Mouse (Mus musculus): ENCODE data around the gene 2010109A12Rik. TPM values are rescaled to one million over a fixed set of nuclear protein-coding genes. Genes with fewer than 3 reads are reported as not detected.

2010109A12Rik gene
- 0.23 and 0.27 TPM in 2 replicates for polyA plus RNA-seq (2012; rRNA removed)

DNA sequence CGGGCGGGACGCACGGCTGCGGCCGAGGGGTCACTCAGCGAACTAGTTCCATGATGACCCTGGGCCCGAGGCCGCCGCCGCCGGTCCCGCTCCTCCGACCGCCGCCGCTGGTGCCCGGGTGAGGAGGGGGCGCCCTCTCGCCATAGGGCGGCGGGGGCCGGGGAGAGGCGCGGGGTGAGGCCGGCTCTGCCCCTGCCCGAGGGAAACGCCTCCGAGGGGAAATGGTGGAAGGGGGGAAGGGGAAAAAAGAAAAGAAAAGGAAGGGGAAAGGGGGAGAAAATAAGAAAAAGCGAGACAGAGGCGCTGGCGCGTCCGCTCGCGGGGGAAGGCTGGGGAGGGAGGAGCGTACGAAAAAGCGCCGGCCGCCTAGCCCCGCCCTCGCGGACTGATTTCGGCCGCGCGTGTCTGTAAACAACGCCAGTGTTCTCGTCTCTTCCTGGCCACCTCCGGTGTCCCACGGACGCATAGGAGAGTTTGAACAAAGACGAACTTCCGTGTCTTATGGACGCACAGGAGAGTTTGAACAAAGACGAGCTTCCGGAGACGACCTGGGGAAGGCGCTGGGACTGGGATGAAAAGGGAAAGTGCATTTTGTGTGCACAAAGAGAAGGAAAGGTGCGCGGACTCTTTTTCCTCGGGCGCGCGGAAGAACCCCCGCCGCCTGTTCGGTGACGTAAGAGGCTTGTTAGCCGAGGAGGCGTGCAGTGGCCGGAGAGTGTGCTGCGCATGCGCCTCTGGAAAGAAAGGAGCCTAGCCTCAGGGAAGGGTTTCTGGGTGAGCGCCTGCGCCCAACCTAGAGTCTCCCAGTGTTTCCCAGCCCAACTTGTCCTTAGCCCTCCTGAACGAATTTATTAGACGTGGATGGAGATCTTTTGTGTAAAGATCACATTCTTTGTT lies at the start of gene 2010109A12Rik, which contains the start of gene Ccni:
Gene 2010109A12Rik, plus strand, starts transcription at position 410 of the 897 bp plus-strand sequence.
Gene Ccni, minus strand, starts transcription at position 387 of the 897 bp plus-strand sequence.
- peak; percentile 97 for DNase-seq
- Histone ChIP-seq H3K4me1 (ENCODE audit: control insufficient read depth, insufficient read depth, low read length) (peaks cover 4% of the 10 kb centered on the region; the same call in 1 of the 2 replicates), H3K36me3 (ENCODE audit: control insufficient read depth, insufficient read depth, low read length) (no peaks in the 10 kb centered on the region; the same call in 1 of the 2 replicates), H3K4me3 (ENCODE audit: insufficient read depth, low read depth, low read length) (peak within 1 kb of the TSS; percentile 75), H3K27me3 (replicated peaks; ENCODE audit: control insufficient read depth, insufficient read depth, low read length) (no peaks in the 10 kb centered on the region), H3K27ac (ENCODE audit: insufficient read depth, low read depth, low read length) (peak within 1 kb of the TSS; percentile 96)
- 1% methylated on average over 74 of the region's 79 CpGs for WGBS
- no peak for TF ChIP-seq CTCF (conservative IDR thresholded peaks at IDR 0.05; ENCODE audit: insufficient read depth, insufficient read length, low read depth, low read length)
- TF ChIP-seq POLR2A (IDR thresholded peaks at IDR 0.05; ENCODE audit: low read depth, low read length), result peak; percentile 23

DNA sequence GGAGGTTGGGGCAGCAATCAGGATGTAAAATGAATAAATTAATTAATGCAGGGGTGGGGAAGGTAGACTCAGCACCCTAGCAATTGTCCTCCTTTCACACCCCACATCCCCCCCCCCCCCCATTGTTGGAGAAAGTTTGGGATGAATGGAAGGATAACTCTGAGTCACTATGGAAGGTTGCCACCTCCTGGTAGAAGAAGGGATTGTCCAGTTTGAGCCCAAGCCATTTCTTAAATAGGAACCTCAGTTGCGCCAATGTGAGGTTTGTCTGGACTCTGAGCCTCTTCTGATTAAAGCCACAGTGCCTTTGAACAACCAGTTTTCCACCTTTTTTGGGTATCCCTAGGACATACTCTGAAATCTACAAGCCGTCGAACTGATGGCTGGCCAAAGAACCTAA lies 42.8 kb upstream of the 2010109A12Rik start:
- H3K36me3 ChIP-seq (ENCODE audit: control insufficient read depth, insufficient read depth, low read length), result peaks cover 1% of the 10 kb centered on the region
- peak; percentile 53 for TF ChIP-seq CTCF (conservative IDR thresholded peaks at IDR 0.05; ENCODE audit: insufficient read depth, insufficient read length, low read depth, low read length)
- TF ChIP-seq POLR2A (IDR thresholded peaks at IDR 0.05; ENCODE audit: low read depth, low read length), result no peak
- 70% methylated on average over 3 of the region's 3 CpGs for WGBS
- no peaks in the 10 kb centered on the region for H3K27me3 ChIP-seq (replicated peaks; ENCODE audit: control insufficient read depth, insufficient read depth, low read length)
- no peak overlapping the region for H3K27ac ChIP-seq (ENCODE audit: insufficient read depth, low read depth, low read length)
- no peaks in the 10 kb centered on the region for H3K4me1 ChIP-seq (ENCODE audit: control insufficient read depth, insufficient read depth, low read length)
- no peak overlapping the region for H3K4me3 ChIP-seq (ENCODE audit: insufficient read depth, low read depth, low read length)
- peak; percentile 74 for DNase-seq

DNA sequence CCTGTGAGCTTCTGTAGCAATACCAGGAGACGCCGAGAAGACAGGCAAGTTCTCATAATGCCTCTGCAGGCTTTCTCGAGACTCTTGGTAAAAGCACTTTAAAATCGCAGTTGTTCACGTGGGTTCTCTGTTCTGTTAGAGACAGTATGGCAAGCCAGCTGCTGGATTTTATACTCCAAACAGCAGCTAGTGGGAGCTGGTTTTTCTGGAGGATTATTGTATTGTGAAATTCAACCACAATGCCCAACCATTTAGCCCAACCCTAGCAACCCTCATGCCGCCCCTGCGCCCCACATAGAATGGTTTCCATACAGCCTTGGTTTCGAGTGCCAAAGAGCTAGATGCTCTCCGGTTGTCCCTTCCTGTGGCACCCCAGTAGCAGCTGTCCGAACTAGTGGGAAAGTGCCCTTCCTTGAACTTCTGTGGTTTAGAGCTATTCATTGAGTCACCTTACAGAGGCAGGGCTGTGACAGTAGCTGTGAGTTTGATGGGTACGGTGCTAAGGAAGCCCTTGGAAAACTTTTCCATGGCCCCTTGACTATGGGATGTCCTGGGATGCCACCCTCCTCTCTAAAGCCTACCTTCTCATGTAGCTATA lies 38.3 kb upstream of the 2010109A12Rik start:
- WGBS, result 89% methylated on average over 11 of the region's 11 CpGs
- H3K4me3 ChIP-seq (ENCODE audit: insufficient read depth, low read depth, low read length), result no peak overlapping the region
- H3K36me3 ChIP-seq (ENCODE audit: control insufficient read depth, insufficient read depth, low read length), result peaks cover 1% of the 10 kb centered on the region
- no peak for DNase-seq
- no peak for TF ChIP-seq POLR2A (IDR thresholded peaks at IDR 0.05; ENCODE audit: low read depth, low read length)
- no peak for TF ChIP-seq CTCF (conservative IDR thresholded peaks at IDR 0.05; ENCODE audit: insufficient read depth, insufficient read length, low read depth, low read length)
- no peak overlapping the region for H3K27ac ChIP-seq (ENCODE audit: insufficient read depth, low read depth, low read length)
- no peaks in the 10 kb centered on the region for H3K4me1 ChIP-seq (ENCODE audit: control insufficient read depth, insufficient read depth, low read length)
- H3K27me3 ChIP-seq (replicated peaks; ENCODE audit: control insufficient read depth, insufficient read depth, low read length), result no peaks in the 10 kb centered on the region

DNA sequence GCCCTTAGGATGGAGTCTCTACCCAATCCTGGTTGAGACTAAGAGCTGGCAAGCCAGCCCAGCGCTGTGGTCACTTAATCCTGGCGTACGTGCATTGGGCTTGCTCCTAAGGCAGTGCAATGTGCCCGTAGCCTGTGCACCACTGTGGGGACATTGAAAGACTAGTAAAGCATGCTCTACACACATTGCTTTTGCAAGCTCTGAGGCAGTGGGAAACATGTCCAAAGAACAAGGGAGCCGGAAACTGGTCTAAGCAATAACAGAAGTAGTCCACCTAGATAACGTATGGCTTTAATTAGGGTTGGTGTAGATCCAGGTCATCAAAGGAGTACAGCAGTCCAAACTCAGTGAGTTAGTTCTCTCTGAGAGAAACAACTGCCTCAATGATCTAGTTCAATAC lies 37.7 kb upstream of the 2010109A12Rik start:
- Histone ChIP-seq H3K36me3 (ENCODE audit: control insufficient read depth, insufficient read depth, low read length) (peaks cover 2% of the 10 kb centered on the region), H3K27me3 (replicated peaks; ENCODE audit: control insufficient read depth, insufficient read depth, low read length) (no peaks in the 10 kb centered on the region), H3K4me1 (ENCODE audit: control insufficient read depth, insufficient read depth, low read length) (no peaks in the 10 kb centered on the region), H3K27ac (ENCODE audit: insufficient read depth, low read depth, low read length) (no peak overlapping the region), H3K4me3 (ENCODE audit: insufficient read depth, low read depth, low read length) (no peak overlapping the region)
- TF ChIP-seq CTCF (conservative IDR thresholded peaks at IDR 0.05; ENCODE audit: insufficient read depth, insufficient read length, low read depth, low read length) (no peak), POLR2A (IDR thresholded peaks at IDR 0.05; ENCODE audit: low read depth, low read length) (no peak)
- 91% methylated on average over 6 of the region's 6 CpGs for WGBS
- no peak for DNase-seq

DNA sequence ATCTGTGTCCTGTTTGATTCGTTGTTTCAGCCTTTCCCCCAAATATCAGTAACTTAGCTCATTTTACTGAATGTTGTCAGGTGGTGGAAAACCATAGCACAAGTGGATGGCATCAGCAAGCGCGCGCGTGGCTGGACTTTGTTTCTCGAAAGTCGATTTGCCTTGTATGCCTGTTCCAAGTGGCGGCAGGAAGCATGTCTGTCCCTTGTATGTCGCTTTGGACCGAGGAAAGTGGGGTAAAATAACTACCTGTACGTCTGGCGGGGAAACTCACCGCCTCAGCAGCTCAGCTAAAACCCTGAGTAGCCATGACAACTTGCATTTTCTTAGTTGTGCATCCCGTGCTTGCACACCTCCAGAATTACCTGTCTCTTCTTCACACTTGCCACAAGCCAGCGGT lies 34.9 kb upstream of the 2010109A12Rik start:
- Histone ChIP-seq H3K27ac (ENCODE audit: insufficient read depth, low read depth, low read length) (no peak overlapping the region), H3K4me3 (ENCODE audit: insufficient read depth, low read depth, low read length) (no peak overlapping the region), H3K36me3 (ENCODE audit: control insufficient read depth, insufficient read depth, low read length) (peaks cover 3% of the 10 kb centered on the region), H3K27me3 (replicated peaks; ENCODE audit: control insufficient read depth, insufficient read depth, low read length) (no peaks in the 10 kb centered on the region), H3K4me1 (ENCODE audit: control insufficient read depth, insufficient read depth, low read length) (no peaks in the 10 kb centered on the region)
- DNase-seq, result no peak
- no peak for TF ChIP-seq CTCF (conservative IDR thresholded peaks at IDR 0.05; ENCODE audit: insufficient read depth, insufficient read length, low read depth, low read length)
- TF ChIP-seq POLR2A (IDR thresholded peaks at IDR 0.05; ENCODE audit: low read depth, low read length), result no peak
- WGBS, result 96% methylated on average over 15 of the region's 15 CpGs

GRCm38 (mm10) chr5:93172536-93172935 lies 33.8 kb upstream of the 2010109A12Rik start:
- WGBS, result 73% methylated on average over 6 of the region's 6 CpGs
- TF ChIP-seq CTCF (conservative IDR thresholded peaks at IDR 0.05; ENCODE audit: insufficient read depth, insufficient read length, low read depth, low read length) (no peak), POLR2A (IDR thresholded peaks at IDR 0.05; ENCODE audit: low read depth, low read length) (no peak)
- Histone ChIP-seq H3K4me1 (ENCODE audit: control insufficient read depth, insufficient read depth, low read length) (no peaks in the 10 kb centered on the region), H3K4me3 (ENCODE audit: insufficient read depth, low read depth, low read length) (no peak overlapping the region), H3K27me3 (replicated peaks; ENCODE audit: control insufficient read depth, insufficient read depth, low read length) (no peaks in the 10 kb centered on the region), H3K27ac (ENCODE audit: insufficient read depth, low read depth, low read length) (no peak overlapping the region), H3K36me3 (ENCODE audit: control insufficient read depth, insufficient read depth, low read length) (peaks cover 3% of the 10 kb centered on the region)
- no peak for DNase-seq

DNA sequence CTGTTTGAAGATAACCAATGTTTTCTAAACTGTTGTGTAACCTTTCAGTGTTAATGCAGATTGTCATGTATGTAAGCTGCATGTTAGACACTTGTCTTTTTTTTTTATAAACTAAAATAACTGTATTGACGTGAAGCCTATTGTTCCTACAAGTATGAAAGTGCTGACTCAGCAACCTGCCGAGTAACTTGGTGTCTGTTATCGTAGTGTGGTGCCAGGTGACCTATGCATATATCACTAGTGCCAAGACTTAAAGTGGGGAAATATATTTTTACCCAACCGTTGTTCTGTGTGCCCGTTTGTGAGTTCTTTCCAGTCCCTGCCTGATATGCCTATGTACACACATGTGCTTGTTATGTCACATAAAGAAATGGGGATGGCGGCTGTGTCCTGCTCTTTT lies 31.6 kb upstream of the 2010109A12Rik start:
- Histone ChIP-seq H3K4me1 (ENCODE audit: control insufficient read depth, insufficient read depth, low read length) (no peaks in the 10 kb centered on the region), H3K27me3 (replicated peaks; ENCODE audit: control insufficient read depth, insufficient read depth, low read length) (no peaks in the 10 kb centered on the region), H3K4me3 (ENCODE audit: insufficient read depth, low read depth, low read length) (no peak overlapping the region), H3K27ac (ENCODE audit: insufficient read depth, low read depth, low read length) (no peak overlapping the region), H3K36me3 (ENCODE audit: control insufficient read depth, insufficient read depth, low read length) (peaks cover 2% of the 10 kb centered on the region; the same call in 1 of the 2 replicates)
- DNase-seq, result no peak
- TF ChIP-seq POLR2A (IDR thresholded peaks at IDR 0.05; ENCODE audit: low read depth, low read length) (no peak), CTCF (conservative IDR thresholded peaks at IDR 0.05; ENCODE audit: insufficient read depth, insufficient read length, low read depth, low read length) (no peak)
- WGBS, result 76% methylated on average over 6 of the region's 6 CpGs

Data from kidney, adult 2 months (tissue).